Mouse (Mus musculus): ENCODE results near the gene Dcaf12. TPM values are rescaled to one million over a fixed set of nuclear protein-coding genes. Genes with fewer than 3 reads are reported as not detected.

The Dcaf12 gene
- total RNA-seq (2021), result 10 to 100 TPM; 31.8 to 34.1 TPM
- long read RNA-seq, experiment 1, transcript Dcaf12-201 (9 exons, 3,442 nt), result major isoform, 90 of 99 reads
- long read RNA-seq, experiment 1, partial matches to known transcripts, result 6 of 99 reads
- long read RNA-seq, experiment 1, other reads (novel, unspliced or antisense), result 3 of 99 reads
- long read RNA-seq, experiment 2, transcript Dcaf12-201 (9 exons, 3,442 nt), result major isoform, 70 of 81 reads
- long read RNA-seq, experiment 2, partial matches to known transcripts, result 4 of 81 reads
- long read RNA-seq, experiment 2, other reads (novel, unspliced or antisense), result 7 of 81 reads

GRCm38 (mm10) chr4:41314141-41315129 is at the start of gene Dcaf12:
Gene Dcaf12 (minus strand): TSS chr4:41314889.
- peak; percentile 94 for DNase-seq

GRCm38 (mm10) chr4:41361059-41361458 is 46.4 kb upstream of the Dcaf12 start:
- DNase-seq, result no peak

GRCm38 (mm10) chr4:41359358-41359757 is 44.7 kb upstream of the Dcaf12 start:
- no peak for DNase-seq

GRCm38 (mm10) chr4:41358669-41359068 is 44.0 kb upstream of the Dcaf12 start:
- DNase-seq, result no peak

- no peak for DNase-seq
These were observed 42.5 kb upstream of the Dcaf12 start for GRCm38 (mm10) chr4:41357154-41357553.

- DNase-seq, result no peak
These were observed 38.6 kb upstream of the Dcaf12 start for GRCm38 (mm10) chr4:41353265-41353664.

- no peak for DNase-seq
These were observed 38.1 kb upstream of the Dcaf12 start for GRCm38 (mm10) chr4:41352758-41353157.

- peak; percentile 54 for DNase-seq
These were observed 34.5 kb upstream of the Dcaf12 start for GRCm38 (mm10) chr4:41349199-41349591.

GRCm38 (mm10) chr4:41348584-41349198 is 34.0 kb upstream of the Dcaf12 start, which contains the start of gene Ubap1:
Gene Ubap1 (plus strand): TSS chr4:41348996.
- DNase-seq, result peak; percentile 90

- DNase-seq, result no peak
These were observed 33.1 kb upstream of the Dcaf12 start for GRCm38 (mm10) chr4:41347839-41348238.

GRCm38 (mm10) chr4:41346011-41346410 is 31.3 kb upstream of the Dcaf12 start:
- DNase-seq, result no peak

- no peak for DNase-seq
These were observed 26.3 kb upstream of the Dcaf12 start for GRCm38 (mm10) chr4:41340912-41341550.

- no peak for DNase-seq
These were observed 21.9 kb upstream of the Dcaf12 start for GRCm38 (mm10) chr4:41336546-41336945.

- DNase-seq, result no peak
These were observed 17.2 kb upstream of the Dcaf12 start for GRCm38 (mm10) chr4:41331698-41332421.

- DNase-seq, result no peak
These were observed 16.4 kb upstream of the Dcaf12 start for GRCm38 (mm10) chr4:41331085-41331484.

- no peak for DNase-seq
These were observed 14.8 kb upstream of the Dcaf12 start for GRCm38 (mm10) chr4:41329481-41329880.

- DNase-seq, result no peak
These were observed 12.2 kb upstream of the Dcaf12 start for GRCm38 (mm10) chr4:41326876-41327275.

- DNase-seq, result no peak
These were observed 6.3 kb upstream of the Dcaf12 start for GRCm38 (mm10) chr4:41320971-41321370.

- DNase-seq, result no peak
These were observed 3.6 kb upstream of the Dcaf12 start for GRCm38 (mm10) chr4:41318267-41318666.

GRCm38 (mm10) chr4:41315173-41315572 is 484 bp upstream of the Dcaf12 start:
- no peak for DNase-seq

GRCm38 (mm10) chr4:41313722-41314121 is 967 bp downstream of the Dcaf12 start:
- DNase-seq, result no peak

Data from gastrocnemius, postnatal 10 days (tissue).